ENCODE assay signal across 8 mouse cellular contexts in the genomic region with DNA sequence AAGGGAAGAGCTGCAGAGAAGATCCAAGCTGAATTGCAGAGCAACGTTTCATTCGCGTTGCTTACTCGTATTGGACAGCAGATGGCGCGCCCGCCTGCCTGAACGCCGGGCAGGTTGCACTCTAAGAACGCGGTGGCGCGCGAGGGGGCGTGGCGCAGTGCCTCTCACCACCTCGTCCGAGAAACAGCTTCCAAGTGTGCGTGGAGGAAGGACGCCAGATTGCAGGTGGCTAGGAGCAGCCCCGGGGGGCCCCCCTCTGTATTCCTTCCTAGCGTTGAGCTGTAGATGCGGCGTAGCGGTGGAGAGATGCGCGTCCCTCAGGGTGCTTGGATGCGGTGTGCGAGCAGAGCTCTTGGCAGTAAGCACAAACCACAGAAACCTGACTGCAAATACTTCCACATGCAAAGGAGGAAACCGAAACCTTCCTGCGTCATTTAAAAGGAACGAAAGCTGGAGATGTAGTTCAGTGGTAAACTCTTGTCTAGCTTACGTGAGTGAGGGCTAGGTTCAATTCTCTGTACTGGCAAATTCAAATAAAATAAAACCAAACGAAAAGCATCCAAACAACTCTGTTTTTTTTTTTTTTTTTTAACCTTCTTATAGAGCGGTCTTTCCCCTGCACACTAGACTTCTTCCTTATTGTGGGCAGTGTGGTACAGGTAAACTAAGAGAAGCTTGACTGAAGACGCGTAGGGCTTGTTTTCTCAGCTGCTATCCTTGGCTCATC. TPM values are rescaled to one million over a fixed set of nuclear protein-coding genes. Genes with fewer than 3 reads are reported as not detected.
DNase-seq lines count a peak whose midpoint lies in the region; ATAC-seq lines count a peak whose summit lies in the region.

No protein-coding gene starts in this region.

- no peaks in the 10 kb centered on the region for H3K9me3 ChIP-seq in heart, embryonic 14.5 days (ENCODE audit: control insufficient read depth, low read length)
- no peaks in the 10 kb centered on the region for H3K9me3 ChIP-seq in liver, embryonic 12.5 days (replicated peaks)
- no peaks in the 10 kb centered on the region for H3K9me3 ChIP-seq in stomach, embryonic 15.5 days

- H3K4me1 ChIP-seq in brown adipose tissue, adult 24 weeks (ENCODE audit: control insufficient read depth, insufficient read depth, insufficient read length, low read length), result no peaks in the 10 kb centered on the region
- H3K4me1 ChIP-seq in heart, embryonic 14.5 days (ENCODE audit: control insufficient read depth in 2 of 2, insufficient read depth in 2 of 2, low read length in 2 of 2), result no peaks in the 10 kb centered on the region
- H3K4me1 ChIP-seq in liver, embryonic 12.5 days, result 0 out of 2 replicates have a peak, but pooled peaks cover 4% of the 10 kb centered on the region
- H3K4me1 ChIP-seq in stomach, embryonic 15.5 days, result no peaks in the 10 kb centered on the region

- no peak for ATAC-seq in heart, embryonic 14.5 days (ENCODE audit: insufficient number of reproducible peaks, insufficient read depth, low FRiP score, low read depth)
- no peak for ATAC-seq in liver, embryonic 12.5 days
- ATAC-seq in stomach, embryonic 15.5 days (ENCODE audit: insufficient read depth, low FRiP score, low read depth), result peak; percentile 81

- peak overlapping the region; percentile 43 for H3K4me3 ChIP-seq in brown adipose tissue, adult 24 weeks (ENCODE audit: insufficient read depth, low read depth, low read length)
- H3K4me3 ChIP-seq in heart, embryonic 14.5 days (ENCODE audit: control insufficient read depth in 1 of 2, insufficient read depth in 1 of 2, low read depth in 1 of 2, low read length in 2 of 2), result peak overlapping the region; percentile 55 to 60
- H3K4me3 ChIP-seq in liver, embryonic 12.5 days, result peak overlapping the region; percentile 48
- peak overlapping the region; percentile 57 for H3K4me3 ChIP-seq in stomach, embryonic 15.5 days (replicated peaks)

- H3K27me3 ChIP-seq in heart, embryonic 14.5 days (ENCODE audit: control insufficient read depth, insufficient read depth, low read length), result no peaks in the 10 kb centered on the region
- peaks cover 34% of the 10 kb centered on the region for H3K27me3 ChIP-seq in liver, embryonic 12.5 days (replicated peaks)
- H3K27me3 ChIP-seq in stomach, embryonic 15.5 days (replicated peaks), result 0 out of 2 replicates have a peak, but pooled peaks cover 2% of the 10 kb centered on the region

- H3K27ac ChIP-seq in brown adipose tissue, adult 24 weeks (replicated peaks; ENCODE audit: low read depth, low read length), result no peak overlapping the region
- H3K27ac ChIP-seq in heart, embryonic 14.5 days (replicated peaks in 1 of 2; ENCODE audit: control insufficient read depth in 1 of 2, insufficient read depth in 1 of 2, low read depth in 2 of 2, low read length in 2 of 2), result no peak overlapping the region
- no peak overlapping the region for H3K27ac ChIP-seq in liver, embryonic 12.5 days
- H3K27ac ChIP-seq in stomach, embryonic 15.5 days, result no peak overlapping the region

- peak overlapping the region; percentile 75 for H3K4me2 ChIP-seq in heart, embryonic 14.5 days (ENCODE audit: low read length)
- H3K4me2 ChIP-seq in liver, embryonic 12.5 days, result peak overlapping the region; percentile 72
- peak overlapping the region; percentile 92 for H3K4me2 ChIP-seq in stomach, embryonic 15.5 days

- H3K9ac ChIP-seq in heart, embryonic 14.5 days (ENCODE audit: low read length), result peak overlapping the region; percentile 53
- no peak overlapping the region for H3K9ac ChIP-seq in liver, embryonic 12.5 days
- no peak overlapping the region for H3K9ac ChIP-seq in stomach, embryonic 15.5 days

- 6% methylated on average over 37 of the region's 37 CpGs for WGBS in heart, embryonic 14.5 days
- 4% methylated on average over 37 of the region's 37 CpGs for WGBS in liver, embryonic 12.5 days (ENCODE audit: insufficient replicate concordance)
- 6% methylated on average over 37 of the region's 37 CpGs for WGBS in stomach, embryonic 15.5 days

- peak; percentile 70 to 79 for DNase-seq in CD8-positive naive resting alpha-beta T cell, adult 2 months (ENCODE audit: low read depth in 2 of 2, low spot score in 2 of 2)
- DNase-seq in fibroblast of lung, adult 2 months (ENCODE audit: low read depth), result peak; percentile 44
- peak; percentile 85 for DNase-seq in kidney, postnatal 14 days
- DNase-seq in natural killer cell, adult 2 months (ENCODE audit: low spot score in 2 of 2), result peak; percentile 38 to 69

- no peaks in the 10 kb centered on the region for H3K36me3 ChIP-seq in heart, embryonic 14.5 days (ENCODE audit: control insufficient read depth, insufficient read depth, low read length)
- H3K36me3 ChIP-seq in liver, embryonic 12.5 days, result no peaks in the 10 kb centered on the region
- H3K36me3 ChIP-seq in stomach, embryonic 15.5 days, result no peaks in the 10 kb centered on the region

RNA-seq across cellular contexts. Expression of gene Ttc1, which starts 19.3 kb away (rescaled TPM):
- 38.1 and 50.5 TPM in 2 replicates for polyA plus RNA-seq in brown adipose tissue, adult 24 weeks (2012; ENCODE audit: insufficient read depth, insufficient read length, missing spikeins)
- 57.8 and 62.3 TPM in 2 replicates for polyA plus RNA-seq in heart, embryonic 14.5 days (2014; fragmentation: Nextera tagmentation; extraction: Ambion mirVana)
- 45.9 and 48.0 TPM in 2 replicates for polyA plus RNA-seq in liver, embryonic 12.5 days (2016; fragmentation: Nextera tagmentation; extraction: Ambion mirVana)
- 56.1 and 57.7 TPM in 2 replicates for polyA plus RNA-seq in stomach, embryonic 15.5 days (2015; fragmentation: Nextera tagmentation; extraction: Ambion mirVana)
